Mouse (Mus musculus) embryonic fibroblast, embryonic 13.5 days (primary cell): ENCODE measurements around the gene Gper1.

Experiments used
- CTCF ChIP-seq: IDR thresholded peaks from 2 replicates; pipeline ENCODE4 v1.5.1; 2011; ENCODE audit warnings: mild to moderate bottlenecking, control low read depth, low read length, moderate library complexity, borderline replicate concordance; ENCODE audit not compliant: insufficient read depth
- POLR2A ChIP-seq: IDR thresholded peaks from 2 replicates; pipeline ENCODE4 v1.6.1; 2011; ENCODE audit warnings: low read depth, mild to moderate bottlenecking, control low read depth, low read length, moderate library complexity

DNA sequence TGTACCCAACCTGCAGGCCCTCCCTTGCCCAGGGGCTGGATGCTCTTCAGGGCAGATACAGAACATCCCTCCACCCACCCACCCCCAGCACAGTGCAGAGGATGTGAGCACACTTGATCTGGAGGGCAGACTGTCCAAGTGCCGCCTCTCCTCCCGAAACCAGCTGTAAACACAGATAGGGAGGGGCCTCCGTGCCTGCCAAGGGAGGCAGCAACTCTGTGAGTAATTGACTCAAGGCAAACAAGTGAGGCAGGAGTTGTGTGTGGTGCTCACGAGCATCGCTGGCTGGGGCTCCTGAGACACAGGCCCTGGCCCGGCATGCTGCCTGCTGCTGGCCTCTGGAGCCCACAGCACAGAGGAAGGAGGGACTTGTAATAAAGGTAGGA, 33.3 kb upstream of the Gper1 start:
- no peak for TF ChIP-seq POLR2A
- TF ChIP-seq CTCF, result no peak
